Mouse (Mus musculus) CD4-positive, CD25-positive, alpha-beta regulatory T cell (primary cell): ENCODE measurements around the gene Coa4. TPM values are rescaled to one million over a fixed set of nuclear protein-coding genes. Genes with fewer than 3 reads are reported as not detected.

Source experiments
- polyA plus RNA-seq: library from polyadenylated mRNA; unstranded; fragments of 100-300 nt; shearing (Covaris generic); gene quantifications from one replicate; pipeline ENCODE4 v1.2.1, GENCODE M21; 2017

Coa4 gene
- polyA plus RNA-seq = 19.7 TPM

DNA sequence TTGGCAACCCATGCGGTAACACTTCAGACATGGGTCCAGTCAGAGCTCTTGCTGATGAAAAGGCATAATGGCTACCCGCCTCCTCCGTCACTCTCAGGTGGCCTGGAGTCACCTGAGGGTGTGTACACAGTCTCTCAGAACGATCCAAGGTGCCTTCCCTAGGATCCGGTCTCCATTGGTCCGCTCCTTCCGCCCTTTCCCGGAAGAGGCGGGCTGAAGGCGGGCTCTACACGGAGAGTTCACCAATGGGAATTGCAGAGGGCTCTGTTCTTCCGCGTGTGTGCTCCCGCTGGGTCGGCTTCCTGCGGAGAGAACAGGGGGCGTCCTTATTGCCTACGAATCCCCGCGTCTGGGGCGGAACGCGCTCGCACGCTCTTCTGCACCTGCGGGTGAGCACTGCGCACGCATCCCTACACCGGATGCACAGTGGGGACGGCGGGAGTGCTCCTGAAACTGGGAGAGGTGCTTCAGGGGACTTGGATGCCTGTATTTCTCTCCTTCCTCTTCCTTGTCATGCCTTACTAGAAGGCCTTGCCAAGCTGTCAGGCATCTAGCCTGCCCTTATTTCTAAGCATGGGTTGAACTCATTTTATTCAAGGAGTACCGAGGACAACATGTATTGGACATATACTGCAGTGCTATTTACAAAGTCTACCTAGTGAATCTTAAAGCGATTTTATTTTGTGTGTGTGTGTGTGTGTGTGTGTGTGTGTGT is at the start of gene Coa4:
Coa4 (plus strand) TSS at position 268 of the 715 bp plus-strand sequence.

DNA sequence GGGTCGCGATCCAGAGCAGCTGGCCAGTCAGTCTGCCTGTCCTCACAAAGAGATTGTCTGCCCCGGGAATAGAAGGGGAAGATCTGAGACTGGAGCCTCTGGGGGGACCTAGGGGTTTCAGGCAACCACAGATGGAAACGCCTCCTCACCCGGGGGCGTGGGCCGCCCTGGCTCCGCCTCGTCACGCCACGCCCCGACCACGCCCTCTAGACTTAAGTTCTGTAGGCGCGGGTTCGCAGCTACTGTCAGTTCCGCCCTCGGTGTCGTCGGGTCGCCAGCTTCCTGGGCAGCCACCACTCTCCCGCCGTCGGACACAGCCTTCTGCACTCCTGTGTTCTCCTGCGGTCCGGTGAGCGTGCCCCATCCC is 43.8 kb upstream of the Coa4 start, which contains the start of gene Ucp2:
Ucp2 (plus strand) TSS at position 221 of the 367 bp plus-strand sequence.

DNA sequence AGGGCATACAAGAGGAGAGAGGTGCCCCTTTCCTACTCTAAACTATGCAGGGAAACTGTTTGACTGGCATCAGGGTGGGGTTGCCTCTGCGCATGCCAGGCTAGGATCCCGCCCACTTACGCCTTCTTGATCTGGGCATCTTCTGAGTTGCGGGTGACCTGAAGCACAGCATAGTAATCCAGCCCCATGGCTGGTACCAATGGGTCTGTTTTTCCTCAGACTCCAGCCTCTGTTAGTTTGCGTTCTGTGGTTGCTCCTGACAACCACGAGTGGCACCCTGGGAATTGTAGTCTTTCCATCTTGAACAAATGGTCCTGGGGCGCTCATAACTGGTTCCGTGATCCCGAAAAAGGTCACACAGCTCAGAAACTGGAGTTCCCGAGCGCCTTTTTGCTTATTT is 22.3 kb upstream of the Coa4 start, which contains the start of gene Dnajb13:
Dnajb13 (minus strand) TSS at position 388 of the 400 bp plus-strand sequence.

Other genes with a start within 250 kb of the Coa4 start
- 52.9 TPM for gene C2cd3, start 164.8 kb upstream of the Coa4 start, polyA plus RNA-seq
- 30.0 TPM for gene Ppme1, start 164.8 kb upstream of the Coa4 start, polyA plus RNA-seq
- 0.12 TPM for gene Ucp3, start 64.1 kb upstream of the Coa4 start, polyA plus RNA-seq
- 1,755 TPM for gene Ucp2, start 43.7 kb upstream of the Coa4 start, polyA plus RNA-seq
- gene Dnajb13, start 22.1 kb upstream of the Coa4 start, polyA plus RNA-seq = 16.0 TPM
- gene Rab6a, start 70.3 kb downstream of the Coa4 start, polyA plus RNA-seq = 55.7 TPM
- 56.4 TPM for gene Mrpl48, start 71.2 kb downstream of the Coa4 start, polyA plus RNA-seq
- gene Plekhb1, start 125.3 kb downstream of the Coa4 start, polyA plus RNA-seq = 0.22 TPM
- 17.7 TPM for gene Fam168a, start 169.6 kb downstream of the Coa4 start, polyA plus RNA-seq